Mouse (Mus musculus) embryonic facial prominence, embryonic 11.5 days (tissue): ENCODE data around the gene Prkn. TPM values are rescaled to one million over a fixed set of nuclear protein-coding genes. Genes with fewer than 3 reads are reported as not detected.

ENCODE experiments used
- ATAC-seq: fragments of 200-750 bp; cut with Nextera tagmentation; replicated peaks from 2 replicates; pipeline ENCODE4 v1.8.0; 2017; ENCODE audit warnings: low read depth; ENCODE audit not compliant: insufficient number of reproducible peaks, low FRiP score, low TSS enrichment
- DNase-seq: peaks from one replicate; pipeline ENCODE4 v3.0.0-alpha.2; 2015; ENCODE audit warnings: low spot score
- H3K27ac ChIP-seq: fragments of 300-500 bp; sonication (generic); replicated peaks from 2 replicates; pipeline ENCODE4 v1.5.1; 2014; ENCODE audit warnings: mild to moderate bottlenecking, low read depth, low read length, control low read depth
- H3K27me3 ChIP-seq: fragments of 300-500 bp; sonication (generic); 2 replicates; pipeline ENCODE4 v1.6.1; 2014; ENCODE audit warnings: mild to moderate bottlenecking, low read length, moderate library complexity, mixed read lengths; ENCODE audit not compliant: control insufficient read depth, insufficient read depth
- H3K36me3 ChIP-seq: fragments of 300-500 bp; sonication (generic); replicated peaks from 2 replicates; pipeline ENCODE4 v1.6.1; 2014; ENCODE audit warnings: low read depth, mild to moderate bottlenecking, low read length, moderate library complexity, mixed read lengths; ENCODE audit not compliant: control insufficient read depth, insufficient read depth
- H3K4me1 ChIP-seq: fragments of 300-500 bp; sonication (generic); 2 replicates; pipeline ENCODE4 v1.6.1; 2014; ENCODE audit warnings: low read length, mixed read lengths; ENCODE audit not compliant: control insufficient read depth, insufficient read depth
- H3K4me2 ChIP-seq: fragments of 300-500 bp; sonication (generic); 2 replicates; pipeline ENCODE4 v1.6.1; 2014; ENCODE audit warnings: low read depth, mild to moderate bottlenecking, control low read depth, low read length, moderate library complexity
- H3K4me3 ChIP-seq: fragments of 300-500 bp; sonication (generic); 2 replicates; pipeline ENCODE4 v1.5.1; 2014; ENCODE audit warnings: low read depth, low read length, control low read depth
- H3K9ac ChIP-seq: fragments of 300-500 bp; sonication (generic); replicated peaks from 2 replicates; pipeline ENCODE4 v1.6.1; 2014; ENCODE audit warnings: mild to moderate bottlenecking, control low read depth, low read length
- H3K9me3 ChIP-seq: fragments of 300-500 bp; sonication (generic); replicated peaks from 2 replicates; pipeline ENCODE4 v1.6.1; 2016; ENCODE audit warnings: mild to moderate bottlenecking, low read length, inconsistent platforms, mixed read lengths; ENCODE audit not compliant: control insufficient read depth
- WGBS: fragments of 180-500 bp; shearing (Covaris S2); extraction: QIAGEN DNeasy Blood & Tissue Kit; methylation state at CpG from one replicate; pipeline ENCODE4 v1.1.7; 2014; 5-methylcytosine and 5-hydroxymethylcytosine counted together
- polyA plus RNA-seq: library from polyadenylated mRNA; unstranded; fragments of >200 nt; fragmentation: Nextera tagmentation; extraction: Ambion mirVana; gene quantifications from 2 replicates; pipeline ENCODE4 v1.2.1, GENCODE M21; 2014

The Prkn gene
- polyA plus RNA-seq, 1 experiment from 2014 or later, result 0.97 TPM

- ATAC-seq (no peak), DNase-seq (no peak)
- Histone ChIP-seq H3K4me1 (no peaks in the 10 kb centered on the region), H3K27ac (no peak overlapping the region), H3K9me3 (no peaks in the 10 kb centered on the region), H3K36me3 (no peaks in the 10 kb centered on the region), H3K27me3 (no peaks in the 10 kb centered on the region), H3K4me2 (no peak overlapping the region), H3K9ac (no peak overlapping the region), H3K4me3 (no peak overlapping the region)
- WGBS, result 44% methylated on average over 20 of the region's 20 CpGs
These were observed 1240.7 kb downstream of the Prkn start for GRCm38 (mm10) chr17:12080656-12081495.

- H3K27me3 ChIP-seq, result no peaks in the 10 kb centered on the region
- 85% methylated on average over 5 of the region's 5 CpGs for WGBS
These were observed 1242.0 kb downstream of the Prkn start for GRCm38 (mm10) chr17:12082201-12082600.

GRCm38 (mm10) chr17:12090261-12090927 is 1250.2 kb downstream of the Prkn start:
- DNase-seq (no peak), ATAC-seq (no peak)
- Histone ChIP-seq H3K9ac (no peak overlapping the region), H3K27me3 (no peaks in the 10 kb centered on the region), H3K4me3 (no peak overlapping the region), H3K4me1 (no peaks in the 10 kb centered on the region), H3K36me3 (no peaks in the 10 kb centered on the region), H3K27ac (no peak overlapping the region), H3K4me2 (no peak overlapping the region), H3K9me3 (no peaks in the 10 kb centered on the region)
- WGBS, result 71% methylated on average over 5 of the region's 5 CpGs

More at GRCm38 (mm10) chr17:12082201-12082600, 1242.0 kb downstream of the Prkn start:
- H3K4me3 ChIP-seq, result no peak overlapping the region
- DNase-seq (no peak), ATAC-seq (no peak)
- no peaks in the 10 kb centered on the region for H3K9me3 ChIP-seq
- H3K4me2 ChIP-seq, result no peak overlapping the region
- H3K4me1 ChIP-seq, result no peaks in the 10 kb centered on the region
- H3K9ac ChIP-seq, result no peak overlapping the region
- no peaks in the 10 kb centered on the region for H3K36me3 ChIP-seq
- no peak overlapping the region for H3K27ac ChIP-seq

DNA sequence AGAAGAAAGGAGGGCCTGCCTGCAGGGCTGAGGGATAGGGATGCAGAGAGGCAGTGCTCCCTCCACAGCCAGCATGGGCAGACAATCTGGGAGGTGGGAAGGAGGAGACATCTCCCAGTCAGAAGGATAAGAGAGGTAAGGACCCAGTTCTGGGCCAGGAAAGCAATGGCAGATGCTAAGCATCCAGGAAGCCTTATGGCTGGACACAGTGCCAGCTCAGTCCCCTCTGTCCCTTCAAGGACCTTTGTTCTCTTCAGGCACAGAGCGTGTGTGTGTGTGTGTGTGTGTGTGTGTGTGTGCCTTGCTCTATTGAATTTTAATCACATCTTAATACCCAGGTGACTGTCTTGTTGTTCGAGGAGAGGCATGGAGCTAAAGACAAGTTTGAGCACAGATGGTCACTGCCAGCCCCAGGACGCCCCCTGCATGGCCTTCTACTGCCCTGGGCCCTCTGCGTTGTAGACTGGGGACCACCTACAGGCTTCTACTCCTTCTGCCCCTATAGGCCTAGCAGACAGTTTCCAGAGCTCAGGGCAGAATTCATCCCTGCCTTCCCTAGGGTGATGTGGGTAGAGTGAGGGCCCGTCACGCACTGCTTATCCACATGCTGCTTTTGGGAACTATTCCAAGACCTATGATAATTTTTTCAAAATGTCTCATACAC is 1252.8 kb downstream of the Prkn start:
- Histone ChIP-seq H3K27ac (no peak overlapping the region), H3K4me2 (no peak overlapping the region), H3K9ac (no peak overlapping the region), H3K4me1 (no peaks in the 10 kb centered on the region), H3K9me3 (no peaks in the 10 kb centered on the region), H3K27me3 (no peaks in the 10 kb centered on the region), H3K36me3 (no peaks in the 10 kb centered on the region), H3K4me3 (no peak overlapping the region)
- ATAC-seq, result no peak
- 81% methylated on average over 6 of the region's 6 CpGs for WGBS
- DNase-seq, result no peak

DNA sequence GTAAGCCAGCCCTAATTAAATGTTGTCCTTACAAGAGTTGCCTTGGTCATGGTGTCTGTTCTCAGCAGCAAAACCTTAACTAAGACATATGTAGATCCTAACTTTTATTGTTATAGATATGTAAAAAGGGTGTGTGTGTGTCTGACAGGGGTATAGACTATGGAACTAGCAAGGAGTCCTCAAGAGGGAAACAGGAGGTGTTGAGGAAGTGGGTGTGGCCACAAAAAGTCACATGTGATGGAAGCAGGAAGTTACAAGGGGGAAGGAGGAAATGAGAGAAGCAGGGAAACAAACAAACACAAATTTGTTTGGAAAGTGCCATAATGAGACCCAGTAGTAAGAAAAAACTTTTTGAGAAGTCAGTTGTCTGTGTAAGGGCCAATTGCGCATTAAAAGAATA is 1253.8 kb downstream of the Prkn start:
- H3K4me1 ChIP-seq, result no peaks in the 10 kb centered on the region
- DNase-seq (no peak), ATAC-seq (no peak)
- WGBS, result 95% methylated on average over 1 of the region's 1 CpGs
- no peak overlapping the region for H3K27ac ChIP-seq
- no peaks in the 10 kb centered on the region for H3K27me3 ChIP-seq
- no peak overlapping the region for H3K4me2 ChIP-seq
- no peaks in the 10 kb centered on the region for H3K9me3 ChIP-seq
- H3K9ac ChIP-seq, result no peak overlapping the region
- H3K4me3 ChIP-seq, result no peak overlapping the region
- no peaks in the 10 kb centered on the region for H3K36me3 ChIP-seq

- no peaks in the 10 kb centered on the region for H3K27me3 ChIP-seq
- 93% methylated on average over 9 of the region's 9 CpGs for WGBS
These were observed 1254.8 kb downstream of the Prkn start for GRCm38 (mm10) chr17:12094827-12095590.

GRCm38 (mm10) chr17:12099415-12099814 is 1259.2 kb downstream of the Prkn start:
- Histone ChIP-seq H3K27me3 (no peaks in the 10 kb centered on the region), H3K4me3 (no peak overlapping the region), H3K9ac (no peak overlapping the region), H3K9me3 (no peaks in the 10 kb centered on the region), H3K4me2 (no peak overlapping the region), H3K36me3 (no peaks in the 10 kb centered on the region; the same call in 1 of the 2 replicates), H3K4me1 (no peaks in the 10 kb centered on the region), H3K27ac (no peak overlapping the region)
- DNase-seq, result no peak
- no peak for ATAC-seq

More at GRCm38 (mm10) chr17:12094827-12095590, 1254.8 kb downstream of the Prkn start:
- Histone ChIP-seq H3K4me2 (no peak overlapping the region), H3K9me3 (no peaks in the 10 kb centered on the region), H3K9ac (no peak overlapping the region), H3K4me1 (no peaks in the 10 kb centered on the region), H3K4me3 (no peak overlapping the region), H3K27ac (no peak overlapping the region), H3K36me3 (no peaks in the 10 kb centered on the region)
- DNase-seq (no peak), ATAC-seq (no peak)
